Mouse (Mus musculus): Measurements from ENCODE around the gene Olfr1367.

The Olfr1367 gene

DNA sequence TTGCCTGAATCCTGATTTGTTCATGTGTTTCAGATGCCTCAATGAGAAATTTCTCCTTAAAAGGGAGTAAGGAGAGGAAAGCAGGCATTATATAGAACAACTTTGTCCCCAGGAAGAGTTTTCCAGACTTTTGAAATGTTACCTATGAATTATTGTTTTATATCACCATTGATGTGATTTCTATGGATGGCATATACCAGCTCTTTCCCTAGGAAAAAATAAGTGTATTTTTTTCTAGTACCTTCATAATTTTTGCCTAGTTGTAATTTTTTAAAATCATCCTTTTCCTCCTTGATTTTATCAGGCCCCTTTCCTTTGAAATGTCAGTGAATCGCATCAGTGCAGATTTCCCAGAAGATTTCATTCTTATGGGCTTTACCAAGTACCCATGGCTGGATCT lies at the start of gene Olfr1367:
Gene Olfr1367 (plus strand): TSS at position 301 of the 400 bp plus-strand sequence.
- no peak for DNase-seq (ENCODE audit: low read depth, low spot score)

DNA sequence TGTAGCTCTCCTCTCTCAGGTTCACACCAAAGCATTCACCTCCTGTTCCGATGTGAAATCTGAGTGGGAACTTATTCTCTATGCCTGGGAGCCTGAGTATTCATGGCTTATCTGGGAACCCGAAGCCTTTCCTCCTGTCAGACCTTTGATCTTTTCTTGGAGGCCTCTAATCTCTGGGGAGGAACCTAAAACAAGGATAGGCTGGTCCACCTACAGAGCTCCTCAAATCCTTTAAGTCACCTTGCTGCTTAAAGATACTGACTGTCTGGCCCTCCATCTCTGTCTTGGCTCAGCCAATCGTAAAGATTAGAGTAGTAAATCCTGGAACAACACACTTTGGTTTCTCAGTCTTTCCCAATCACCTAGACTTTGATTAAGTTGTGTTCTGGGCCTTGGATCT lies 48.2 kb upstream of the Olfr1367 start:
- DNase-seq (ENCODE audit: low read depth, low spot score) = no peak

- DNase-seq (ENCODE audit: low read depth, low spot score) = no peak
Measured at GRCm38 (mm10) chr13:21304483-21305066, 42.1 kb upstream of the Olfr1367 start.

DNA sequence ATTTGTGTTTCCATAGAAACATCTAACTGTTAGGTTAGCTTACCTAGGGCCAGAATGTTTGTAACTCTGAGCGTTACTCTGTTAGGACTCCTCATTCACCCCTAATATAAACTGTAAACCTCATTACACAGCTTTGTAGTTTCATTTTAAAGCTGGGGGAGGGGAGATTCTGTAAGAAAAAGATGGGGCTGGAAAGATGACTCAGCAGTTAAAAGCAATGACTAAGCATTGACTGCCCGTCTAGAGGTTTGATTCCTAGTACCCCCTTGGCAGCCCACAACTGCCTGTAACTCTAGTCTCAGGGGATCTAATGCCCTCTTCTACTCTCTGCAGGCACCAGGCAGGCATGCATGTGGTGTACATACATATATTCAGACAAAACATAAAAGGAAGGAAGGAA lies 36.9 kb upstream of the Olfr1367 start:
- DNase-seq (ENCODE audit: low read depth, low spot score) = no peak

DNA sequence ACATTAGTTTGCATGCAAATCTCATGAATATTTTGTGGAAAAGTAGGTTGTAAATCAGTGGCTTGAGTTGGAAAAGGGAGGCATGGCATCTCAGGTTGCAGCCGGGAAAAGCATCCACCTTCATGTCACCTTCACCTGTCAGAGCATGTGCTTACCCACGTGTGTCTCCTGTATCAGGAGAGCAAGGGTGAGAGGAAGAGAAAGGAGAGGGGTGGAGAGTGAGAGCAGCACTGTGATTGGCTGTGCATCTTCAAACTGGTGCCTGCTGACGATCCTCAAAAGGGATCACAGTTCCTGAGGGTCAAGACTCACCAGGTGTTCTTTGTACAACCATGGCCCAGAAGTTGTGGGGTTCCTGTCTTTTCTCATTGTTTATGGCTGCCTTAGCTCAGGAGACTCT lies 34.8 kb upstream of the Olfr1367 start, which contains the start of gene Gpx6:
Gene Gpx6 (plus strand): TSS at position 200 of the 400 bp plus-strand sequence.
- no peak for DNase-seq (ENCODE audit: low read depth, low spot score)

DNA sequence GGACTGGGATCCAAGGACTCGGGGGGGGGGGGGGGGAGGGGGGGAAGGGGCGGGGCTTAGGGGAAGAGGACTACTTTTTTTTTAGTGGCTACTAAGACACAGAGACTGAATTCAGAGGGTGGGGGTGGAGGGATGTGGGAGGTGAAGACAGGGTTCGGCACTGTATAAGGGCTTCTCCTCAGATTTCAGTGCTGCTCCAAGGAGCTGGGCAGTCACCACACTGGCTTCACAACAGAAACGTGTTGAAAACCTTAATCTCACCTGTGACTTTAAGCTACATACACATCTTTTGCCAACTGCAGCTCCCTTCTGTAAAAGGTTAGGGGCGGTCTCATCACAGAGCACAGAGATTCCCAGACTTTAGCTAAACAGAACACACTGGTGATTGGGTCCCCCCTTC lies 33.9 kb upstream of the Olfr1367 start:
- no peak for DNase-seq (ENCODE audit: low read depth, low spot score)

GRCm38 (mm10) chr13:21313903-21314302 lies 32.8 kb upstream of the Olfr1367 start:
- no peak for DNase-seq (ENCODE audit: low read depth, low spot score)

DNA sequence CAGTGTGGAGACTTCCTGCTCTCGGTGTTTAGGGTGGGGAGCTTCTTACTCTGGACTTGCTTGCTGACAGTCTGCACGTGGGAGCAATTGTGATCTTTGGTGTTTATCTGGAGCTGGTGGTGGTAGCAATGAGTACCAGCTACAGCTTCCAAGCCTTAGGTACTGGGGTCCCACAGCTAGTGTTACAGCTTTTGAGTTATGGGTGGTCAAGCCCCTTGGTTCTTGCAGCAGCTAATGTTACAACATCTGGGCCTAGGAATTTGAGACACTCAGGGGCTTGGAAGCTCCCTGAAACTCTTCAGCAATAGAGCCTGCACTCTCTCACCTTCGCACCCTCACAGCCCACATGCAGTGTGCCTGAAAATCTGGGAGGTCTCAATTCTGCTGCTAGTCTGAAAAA lies 26.4 kb upstream of the Olfr1367 start:
- DNase-seq (ENCODE audit: low read depth, low spot score) = no peak

DNA sequence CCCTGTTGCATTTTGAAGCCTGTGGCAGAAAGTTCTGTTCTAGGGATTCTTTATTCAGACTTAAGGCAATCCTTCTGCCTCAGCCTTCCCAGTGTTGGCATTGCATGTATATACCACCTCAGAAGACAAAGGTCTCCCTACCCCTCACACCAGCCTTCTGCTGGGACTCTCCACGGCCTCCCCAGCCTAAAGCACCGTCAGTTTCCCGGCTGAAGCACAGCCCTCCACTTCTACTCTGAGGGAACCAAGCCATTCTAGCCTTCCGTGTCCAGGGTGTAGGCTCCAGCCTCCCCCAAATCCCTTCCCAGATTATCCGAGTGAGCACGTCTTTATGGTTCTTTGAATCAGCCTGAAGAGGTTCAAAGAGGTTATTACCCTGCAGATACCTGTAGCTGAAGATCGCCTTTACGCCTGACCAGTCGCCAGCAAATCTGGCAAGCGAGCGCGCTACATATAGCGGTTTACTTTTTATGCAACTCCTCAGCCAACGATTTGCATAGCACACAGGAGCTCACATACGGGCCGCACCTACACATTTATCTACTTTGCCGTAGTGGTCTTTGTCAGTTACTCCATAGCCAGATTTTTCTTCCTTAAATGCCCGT lies 24.7 kb upstream of the Olfr1367 start:
- no peak for DNase-seq (ENCODE audit: low read depth, low spot score)

DNA sequence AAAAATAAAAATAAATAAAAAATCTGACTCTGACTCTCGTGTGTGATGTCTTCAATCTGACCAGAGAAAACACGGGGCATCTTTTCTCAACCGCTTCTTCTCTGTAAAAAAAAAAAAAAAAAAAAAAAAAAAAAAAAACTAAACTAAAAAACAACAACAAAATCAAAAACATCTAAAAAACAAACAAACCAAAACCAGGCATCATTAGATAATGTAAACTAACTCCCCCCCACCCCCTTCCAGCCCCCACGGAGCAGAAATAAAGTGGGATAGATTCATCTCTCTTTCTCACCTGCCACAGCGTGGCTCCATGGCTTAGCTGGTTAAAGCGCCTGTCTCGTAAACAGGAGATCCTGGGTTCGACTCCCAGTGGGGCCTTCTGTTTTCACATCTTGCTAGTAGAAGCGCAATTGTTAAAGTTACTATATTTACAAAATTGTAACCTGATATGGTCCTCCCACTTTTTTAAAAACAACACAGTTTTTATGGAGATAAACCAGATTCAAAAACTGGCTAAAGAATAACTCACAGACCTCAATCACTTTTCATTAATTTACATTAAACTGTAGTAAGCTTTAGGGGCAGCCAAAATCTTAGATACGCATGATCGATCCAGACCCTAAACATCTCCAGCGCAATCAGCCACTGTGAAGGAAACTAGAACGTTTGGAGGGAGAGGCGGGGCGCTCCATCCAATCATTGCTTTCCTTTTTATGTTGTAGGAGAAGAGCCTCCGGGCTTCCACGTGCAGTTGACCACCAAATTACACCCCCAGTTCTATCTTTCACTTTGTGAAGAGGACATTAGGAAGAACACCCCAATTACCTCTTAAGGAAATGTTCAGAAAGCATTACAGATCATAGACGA lies 24.0 kb upstream of the Olfr1367 start:
- no peak for DNase-seq (ENCODE audit: low read depth, low spot score)

- no peak for DNase-seq (ENCODE audit: low read depth, low spot score)
Measured at GRCm38 (mm10) chr13:21323405-21323804, 23.3 kb upstream of the Olfr1367 start.

GRCm38 (mm10) chr13:21326191-21326590 lies 20.5 kb upstream of the Olfr1367 start:
- no peak for DNase-seq (ENCODE audit: low read depth, low spot score)

DNA sequence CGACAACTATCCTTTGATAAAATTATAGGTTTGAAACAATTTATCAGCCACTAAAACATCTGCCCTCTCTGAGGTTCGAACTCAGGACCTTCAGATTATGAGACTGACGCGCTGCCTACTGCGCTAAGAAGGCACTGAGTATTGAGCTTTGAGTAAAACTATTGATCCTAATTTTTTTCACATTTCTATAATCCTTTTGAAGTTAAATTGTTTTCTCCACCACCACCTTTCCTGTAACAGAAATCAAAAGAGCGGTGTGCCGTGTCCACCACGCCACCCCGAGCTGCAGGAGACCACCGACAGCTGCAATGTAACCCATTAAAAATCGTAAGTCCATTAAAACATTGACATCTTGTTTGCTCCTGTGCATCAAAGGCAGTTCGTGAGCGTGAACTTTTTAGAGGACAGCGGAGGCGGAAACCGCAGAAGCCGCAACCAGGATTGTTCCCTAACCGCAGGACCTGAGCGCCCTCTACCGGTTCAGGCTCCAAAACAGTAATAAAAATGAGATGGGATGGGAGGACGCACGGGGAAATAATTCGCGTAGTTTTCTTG lies 20.0 kb upstream of the Olfr1367 start:
- peak; percentile 73 for DNase-seq (ENCODE audit: low read depth, low spot score)

GRCm38 (mm10) chr13:21327424-21327823 lies 19.3 kb upstream of the Olfr1367 start:
- no peak for DNase-seq (ENCODE audit: low read depth, low spot score)

GRCm38 (mm10) chr13:21350593-21350992 lies 3.9 kb downstream of the Olfr1367 start:
- DNase-seq (ENCODE audit: low read depth, low spot score) = no peak

GRCm38 (mm10) chr13:21362621-21363248 lies 16.0 kb downstream of the Olfr1367 start, which contains the start of gene Zscan12:
Gene Zscan12, plus strand, starts transcription at chr13:21362820.
- peak; percentile 78 for DNase-seq (ENCODE audit: low read depth, low spot score)

DNA sequence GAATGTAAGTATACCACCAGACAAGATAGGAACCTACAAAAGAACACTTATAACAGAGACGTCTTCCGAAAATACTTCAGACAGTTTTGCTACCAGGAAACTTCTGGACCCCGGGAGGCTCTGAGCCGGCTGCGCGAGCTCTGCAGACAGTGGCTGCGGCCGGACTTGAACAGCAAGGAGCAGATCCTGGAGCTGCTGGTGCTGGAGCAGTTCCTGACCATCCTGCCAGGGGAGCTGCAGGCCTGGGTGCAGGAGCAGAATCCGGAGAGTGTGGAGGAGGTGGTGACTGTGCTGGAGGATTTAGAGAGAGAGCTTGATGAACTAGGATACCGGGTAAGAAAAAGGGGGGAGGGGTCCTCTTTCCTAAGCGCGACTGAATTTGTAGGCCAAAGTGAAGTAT lies 17.0 kb downstream of the Olfr1367 start:
- no peak for DNase-seq (ENCODE audit: low read depth, low spot score)

DNA sequence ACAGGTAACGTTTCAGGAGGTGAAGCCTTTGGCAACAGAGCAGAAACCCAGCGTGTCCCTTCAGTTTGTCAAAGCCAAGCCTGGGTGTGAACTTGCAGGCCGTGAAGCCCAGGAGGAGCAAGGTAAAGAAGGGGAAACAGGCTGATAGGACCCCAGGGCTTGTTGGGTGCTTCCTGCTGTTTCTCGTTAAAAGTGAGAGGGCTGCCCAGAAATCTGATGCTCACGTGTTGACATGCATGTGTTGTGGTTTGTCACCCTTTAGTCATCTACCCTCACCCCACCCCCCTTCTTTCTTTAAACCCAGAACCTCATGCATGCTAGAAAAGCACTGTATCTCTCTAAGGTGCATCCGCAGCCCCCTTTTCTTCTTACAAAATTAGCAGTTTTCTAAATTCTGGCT lies 19.9 kb downstream of the Olfr1367 start:
- no peak for DNase-seq (ENCODE audit: low read depth, low spot score)

GRCm38 (mm10) chr13:21372700-21373099 lies 26.0 kb downstream of the Olfr1367 start:
- DNase-seq (ENCODE audit: low read depth, low spot score) = no peak

- no peak for DNase-seq (ENCODE audit: low read depth, low spot score)
Measured at GRCm38 (mm10) chr13:21377773-21378172, 31.1 kb downstream of the Olfr1367 start.

DNA sequence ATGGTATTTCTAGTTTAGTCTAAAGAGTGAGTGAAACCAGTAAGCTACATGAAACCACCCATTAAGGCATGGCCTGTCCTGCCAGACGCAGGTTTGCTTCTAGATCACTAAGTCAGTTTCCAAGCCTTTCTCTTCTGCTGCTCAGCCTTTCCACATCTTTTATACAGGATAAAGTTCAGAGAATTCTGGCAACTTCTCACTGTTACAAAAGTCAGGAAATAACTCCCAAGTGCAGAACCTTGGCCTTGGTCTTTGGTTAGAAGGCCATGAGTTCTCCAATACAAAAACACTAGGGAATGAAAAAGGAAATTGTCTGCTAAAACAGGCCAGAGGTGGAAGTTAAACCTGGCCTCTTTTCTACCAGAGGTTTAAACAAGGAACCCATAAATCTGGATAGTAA lies 48.5 kb downstream of the Olfr1367 start:
- no peak for DNase-seq (ENCODE audit: low read depth, low spot score)

- no peak for DNase-seq (ENCODE audit: low read depth, low spot score)
Measured at GRCm38 (mm10) chr13:21395623-21396022, 48.9 kb downstream of the Olfr1367 start.
